Mouse (Mus musculus) lung, embryonic 15.5 days (tissue): ENCODE data around the gene Ppfibp1. TPM values are rescaled to one million over a fixed set of nuclear protein-coding genes. Genes with fewer than 3 reads are reported as not detected.

Experiments used
- ATAC-seq: fragments of 200-750 bp; cut with Nextera tagmentation; 2 replicates; pipeline ENCODE4 v1.8.0; 2017; ENCODE audit warnings: moderate number of reproducible peaks, borderline replicate concordance; ENCODE audit not compliant: low FRiP score, low TSS enrichment; ENCODE audit errors: extremely low read depth
- H3K27ac ChIP-seq: fragments of 300-500 bp; sonication (generic); 2 replicates; pipeline ENCODE4 v1.5.1; 2015; ENCODE audit warnings: moderate library complexity, mild to moderate bottlenecking, inconsistent platforms
- H3K27me3 ChIP-seq: fragments of 300-500 bp; sonication (generic); 2 replicates; pipeline ENCODE4 v1.6.1; 2015; ENCODE audit warnings: inconsistent platforms
- H3K36me3 ChIP-seq: fragments of 300-500 bp; sonication (generic); 2 replicates; pipeline ENCODE4 v1.6.1; 2015; ENCODE audit warnings: inconsistent platforms
- H3K4me1 ChIP-seq: fragments of 300-500 bp; sonication (generic); 2 replicates; pipeline ENCODE4 v1.6.1; 2015; ENCODE audit warnings: inconsistent platforms
- H3K4me2 ChIP-seq: fragments of 300-500 bp; sonication (generic); 2 replicates; pipeline ENCODE4 v1.6.1; 2015; ENCODE audit warnings: inconsistent platforms, mild to moderate bottlenecking, moderate library complexity
- H3K4me3 ChIP-seq: fragments of 300-500 bp; sonication (generic); 2 replicates; pipeline ENCODE4 v1.5.1; 2015; ENCODE audit warnings: mild to moderate bottlenecking, inconsistent platforms
- H3K9ac ChIP-seq: fragments of 300-500 bp; sonication (generic); 2 replicates; pipeline ENCODE4 v1.6.1; 2015; ENCODE audit warnings: inconsistent platforms
- H3K9me3 ChIP-seq: fragments of 300-500 bp; sonication (generic); 2 replicates; pipeline ENCODE4 v1.6.1; 2016; ENCODE audit warnings: inconsistent platforms
- WGBS: fragments of 180-500 bp; shearing (Covaris S2); methylation state at CpG from one replicate; pipeline ENCODE4 v1.1.7; 2015; 5-methylcytosine and 5-hydroxymethylcytosine counted together
- polyA plus RNA-seq: library from polyadenylated mRNA; unstranded; fragments of >200 nt; fragmentation: Nextera tagmentation; extraction: Ambion mirVana; gene quantifications from 2 replicates; pipeline ENCODE4 v1.2.1, GENCODE M21; 2015

Ppfibp1 gene
- polyA plus RNA-seq, 1 experiment from 2014 or later: 52.3 TPM

DNA sequence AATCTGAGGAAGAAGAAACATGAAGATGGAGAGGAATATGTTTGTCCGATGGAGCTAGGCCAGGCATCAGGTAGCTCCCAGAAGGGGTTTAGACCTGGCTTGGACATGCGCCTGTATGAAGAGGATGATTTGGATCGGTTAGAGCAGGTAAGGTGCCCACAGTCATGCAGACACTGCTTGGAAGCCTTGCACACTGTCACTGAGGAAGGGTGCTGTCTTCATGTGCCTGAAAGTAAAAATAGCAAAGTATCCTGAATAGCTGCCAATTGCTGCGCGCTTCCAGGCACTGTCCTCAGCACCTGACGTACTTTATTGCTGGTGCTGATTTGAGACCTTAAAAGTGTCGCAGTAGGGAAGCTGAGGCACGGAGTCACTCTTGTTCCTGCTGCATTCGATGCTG lies 141.3 kb downstream of the Ppfibp1 start:
- no peaks in the 10 kb centered on the region for H3K4me1 ChIP-seq
- no peak overlapping the region for H3K4me2 ChIP-seq
- no peak overlapping the region for H3K4me3 ChIP-seq
- H3K36me3 ChIP-seq: peaks cover 33% of the 10 kb centered on the region; the same call in 1 of the 2 replicates
- ATAC-seq: no peak
- no peaks in the 10 kb centered on the region for H3K27me3 ChIP-seq
- WGBS: 92% methylated on average over 9 of the region's 9 CpGs
- H3K9me3 ChIP-seq: no peaks in the 10 kb centered on the region
- no peak overlapping the region for H3K9ac ChIP-seq
- H3K27ac ChIP-seq: no peak overlapping the region

DNA sequence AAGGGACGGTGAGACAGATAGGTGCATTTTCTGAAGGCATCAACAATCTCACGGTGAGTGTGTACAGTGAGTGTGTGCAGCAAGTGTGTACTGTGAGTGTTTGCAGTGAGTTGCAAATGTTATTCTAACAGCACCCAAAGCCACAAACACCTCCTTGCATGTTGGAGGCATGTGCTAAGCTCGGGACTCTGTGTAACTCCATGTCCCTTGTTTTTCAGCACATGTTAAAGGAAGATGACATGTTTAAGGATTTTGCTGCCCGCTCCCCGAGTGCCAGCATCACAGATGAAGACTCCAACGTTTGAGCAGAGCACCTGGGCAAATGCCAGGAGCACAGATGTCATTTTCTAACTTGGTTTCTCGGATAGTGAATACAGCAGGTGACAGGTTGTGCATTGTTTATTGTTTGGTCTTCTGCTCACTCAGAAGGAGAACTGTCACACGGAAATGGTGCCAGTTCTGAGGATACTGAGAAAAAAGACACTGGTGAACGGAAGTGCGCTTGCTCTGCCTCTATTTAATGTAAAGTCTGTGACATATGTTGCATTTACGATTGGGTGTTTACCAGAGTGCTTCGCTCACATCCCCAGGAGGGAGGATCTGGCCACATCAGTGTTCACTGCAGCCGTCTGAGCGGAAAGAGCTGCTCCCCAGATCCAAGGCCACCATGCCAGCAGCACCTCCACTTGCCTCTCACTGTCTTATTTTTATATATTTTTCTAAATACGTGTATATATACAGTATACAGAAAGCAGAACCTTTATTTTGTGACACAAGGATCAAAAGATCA lies 142.0 kb downstream of the Ppfibp1 start:
- ATAC-seq: no peak
- Histone ChIP-seq H3K9me3 (no peaks in the 10 kb centered on the region), H3K27me3 (no peaks in the 10 kb centered on the region), H3K36me3 (peaks cover 32% of the 10 kb centered on the region; the same call in 1 of the 2 replicates), H3K27ac (no peak overlapping the region), H3K4me3 (no peak overlapping the region), H3K9ac (no peak overlapping the region), H3K4me1 (no peaks in the 10 kb centered on the region), H3K4me2 (no peak overlapping the region)
- WGBS: 86% methylated on average over 15 of the region's 15 CpGs

DNA sequence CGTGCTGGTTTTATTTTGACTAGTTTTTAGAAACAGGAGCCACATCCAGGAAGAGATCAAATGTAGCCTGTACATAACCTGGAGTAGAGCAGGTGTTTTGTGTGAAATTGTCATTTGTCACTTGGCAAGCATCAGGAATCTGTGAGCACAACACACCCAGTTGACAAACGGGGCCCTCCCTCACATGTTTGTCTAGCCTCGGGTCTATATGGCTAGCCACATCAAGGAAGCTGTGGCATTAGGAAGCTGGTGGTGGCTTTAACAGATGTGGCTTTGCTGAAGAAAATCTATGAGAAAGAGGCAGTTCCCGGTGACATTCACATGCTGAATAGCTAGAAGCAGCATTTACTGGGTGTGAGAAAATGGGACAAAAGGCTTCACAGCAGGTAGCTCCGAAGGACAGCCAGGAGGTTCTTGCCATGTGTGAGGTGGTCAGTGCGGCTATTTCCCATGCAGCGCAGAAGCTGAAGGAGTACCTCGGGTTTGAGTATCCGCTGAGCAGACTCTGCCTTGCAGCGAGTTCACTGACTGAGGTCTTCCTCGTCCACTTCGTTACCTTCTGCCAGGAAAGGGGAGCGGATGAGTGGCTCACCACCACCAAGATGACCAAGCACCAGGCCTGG lies 144.1 kb downstream of the Ppfibp1 start, which contains the start of gene Rep15:
Gene Rep15, plus strand, starts transcription at position 282 of the 623 bp plus-strand sequence.
- no peaks in the 10 kb centered on the region for H3K27me3 ChIP-seq
- H3K36me3 ChIP-seq: peaks cover 19% of the 10 kb centered on the region; the same call in 1 of the 2 replicates
- H3K4me3 ChIP-seq: no peak within 1 kb of the TSS
- ATAC-seq: no peak
- H3K4me2 ChIP-seq: no peak within 1 kb of the TSS
- 61% methylated on average over 13 of the region's 13 CpGs for WGBS
- H3K4me1 ChIP-seq: no peaks in the 10 kb centered on the region
- H3K9ac ChIP-seq: no peak within 1 kb of the TSS
- H3K9me3 ChIP-seq: no peaks in the 10 kb centered on the region
- no peak within 1 kb of the TSS for H3K27ac ChIP-seq

DNA sequence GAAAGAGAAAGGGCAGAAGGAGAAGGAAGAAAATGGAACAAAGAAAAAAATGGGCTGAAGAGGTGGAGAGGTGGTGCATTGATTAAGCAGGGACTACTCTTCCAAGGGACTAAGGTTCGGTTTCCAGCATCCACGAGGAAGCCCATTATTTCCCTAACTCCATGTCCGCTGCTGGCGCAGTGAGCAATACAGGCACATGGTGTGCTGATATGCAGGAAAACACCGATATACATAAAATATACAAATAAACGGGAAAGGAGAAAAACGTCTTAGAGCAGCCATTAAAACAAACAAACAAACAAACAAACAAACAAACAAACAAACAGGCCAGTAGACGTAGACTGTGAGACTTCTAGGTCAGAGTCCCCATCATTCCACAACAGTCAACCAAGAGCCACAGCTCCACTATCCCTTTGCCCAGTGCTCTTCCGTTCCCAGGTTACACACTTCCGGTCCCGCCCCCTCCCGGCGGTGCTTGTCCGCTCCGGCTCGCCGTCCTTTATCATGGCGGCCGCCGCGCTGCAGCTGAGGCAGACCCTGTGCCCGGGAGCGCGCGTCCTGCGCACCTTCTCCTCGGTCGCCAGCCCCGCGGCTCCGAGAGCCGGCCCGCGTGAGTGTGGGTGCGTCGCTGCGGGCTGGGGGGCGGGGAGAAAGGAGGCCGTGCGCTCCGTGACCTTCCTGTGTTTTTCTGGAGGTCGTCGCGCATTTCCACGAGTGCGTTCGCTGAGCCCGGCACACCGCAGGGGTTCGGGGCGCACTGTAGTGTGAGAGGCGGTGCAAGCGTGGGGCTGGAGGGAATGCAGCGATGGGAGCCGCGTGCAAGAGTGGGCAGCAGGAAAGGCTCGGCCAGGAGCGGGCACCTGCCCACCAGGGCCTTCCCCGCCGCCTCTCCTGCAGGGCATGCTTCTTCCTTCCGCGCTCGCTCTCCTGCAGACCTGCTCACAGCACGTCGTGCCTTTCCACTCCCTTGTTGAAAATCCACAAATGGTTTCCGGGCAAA lies 154.3 kb downstream of the Ppfibp1 start, which contains the start of gene Mrps35:
Gene Mrps35, plus strand, starts transcription at position 474 of the 1,000 bp plus-strand sequence.
- peaks cover 24% of the 10 kb centered on the region for H3K4me1 ChIP-seq
- H3K36me3 ChIP-seq: peaks cover 8% of the 10 kb centered on the region
- H3K4me2 ChIP-seq: peak within 1 kb of the TSS; percentile 70
- peak within 1 kb of the TSS; percentile 89 for H3K4me3 ChIP-seq
- H3K9me3 ChIP-seq: no peaks in the 10 kb centered on the region
- 3% methylated on average over 66 of the region's 66 CpGs for WGBS
- no peaks in the 10 kb centered on the region; the same call in 1 of the 2 replicates for H3K27me3 ChIP-seq
- peak within 1 kb of the TSS; percentile 77 for H3K9ac ChIP-seq
- H3K27ac ChIP-seq: peak within 1 kb of the TSS; percentile 62
- ATAC-seq: peak; percentile 98

DNA sequence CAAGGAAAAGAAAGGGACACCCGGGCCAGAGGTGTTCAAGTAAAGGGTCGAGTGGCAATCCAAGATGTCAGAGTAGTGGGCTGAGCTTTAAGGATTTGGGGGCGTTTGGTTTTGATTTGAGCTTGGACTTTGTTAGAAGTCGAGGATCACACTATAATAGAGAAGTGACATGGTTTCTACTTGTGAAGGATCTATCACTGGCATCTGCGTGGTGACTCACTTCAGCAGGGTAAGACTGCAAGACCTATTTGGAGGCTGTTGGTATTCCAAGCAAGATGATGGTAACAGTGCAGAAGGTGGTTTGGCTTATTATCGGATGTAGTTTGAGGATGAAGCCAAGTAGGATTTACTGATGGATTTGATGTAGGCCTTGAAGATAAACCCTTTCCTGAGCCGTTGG lies 155.3 kb downstream of the Ppfibp1 start:
- 40% methylated on average over 7 of the region's 7 CpGs for WGBS
- Histone ChIP-seq H3K4me1 (peaks cover 24% of the 10 kb centered on the region), H3K9me3 (no peaks in the 10 kb centered on the region), H3K36me3 (peaks cover 17% of the 10 kb centered on the region), H3K9ac (peak overlapping the region; percentile 77), H3K27me3 (no peaks in the 10 kb centered on the region; the same call in 1 of the 2 replicates), H3K27ac (no peak overlapping the region), H3K4me3 (peak overlapping the region; percentile 89), H3K4me2 (peak overlapping the region; percentile 70)
- ATAC-seq: no peak

DNA sequence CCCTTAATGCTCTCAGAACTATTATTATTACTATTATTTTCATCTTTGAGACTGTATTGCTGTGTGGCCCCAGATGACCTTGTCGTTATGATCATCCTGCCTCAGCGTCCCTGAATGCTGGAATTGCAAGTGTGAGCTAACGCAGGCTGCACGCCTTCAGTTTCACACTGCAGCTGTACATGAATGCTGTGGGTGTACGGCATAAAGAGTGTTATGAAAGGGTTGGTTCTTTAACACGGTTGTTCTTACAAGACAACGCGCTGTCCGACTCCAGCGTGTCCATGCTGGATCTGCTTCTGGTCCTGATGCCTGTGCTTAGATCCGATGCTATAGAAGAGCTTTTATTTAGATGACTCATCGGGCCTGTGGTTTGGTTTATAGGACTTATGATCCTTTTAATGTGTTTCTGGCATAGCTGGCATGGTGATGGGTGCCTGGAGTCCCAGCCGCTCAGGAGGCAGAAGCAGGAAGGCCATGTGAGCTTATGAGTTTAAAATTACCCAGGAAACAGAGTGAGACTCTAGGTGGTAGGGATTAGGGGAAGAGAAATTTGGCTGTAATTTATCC lies 161.0 kb downstream of the Ppfibp1 start:
- no peaks in the 10 kb centered on the region for H3K9me3 ChIP-seq
- no peaks in the 10 kb centered on the region for H3K27me3 ChIP-seq
- no peak overlapping the region for H3K4me3 ChIP-seq
- H3K9ac ChIP-seq: no peak overlapping the region
- 95% methylated on average over 13 of the region's 13 CpGs for WGBS
- no peak for ATAC-seq
- peaks cover 9% of the 10 kb centered on the region; the same call in 1 of the 2 replicates for H3K4me1 ChIP-seq
- H3K36me3 ChIP-seq: peaks cover 60% of the 10 kb centered on the region
- no peak overlapping the region for H3K4me2 ChIP-seq
- no peak overlapping the region for H3K27ac ChIP-seq

DNA sequence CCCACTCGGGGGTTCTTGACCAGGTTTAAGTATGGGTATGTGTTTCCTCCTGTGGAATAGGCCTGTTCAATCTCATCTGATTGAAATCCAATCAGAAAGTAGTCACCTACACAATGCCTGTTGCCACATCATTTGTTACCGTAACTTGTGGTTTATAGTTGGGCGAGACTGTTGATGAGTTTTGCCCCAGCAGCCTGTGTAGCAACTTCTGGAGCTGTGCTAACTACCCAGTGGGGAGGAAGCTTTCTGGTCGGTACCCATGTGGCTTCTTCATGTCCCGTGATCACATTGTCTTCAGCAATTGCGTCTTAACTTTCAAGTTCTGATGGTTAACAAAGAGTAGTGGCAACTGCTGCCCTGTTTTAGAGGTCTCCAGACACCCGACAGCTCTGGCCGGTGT lies 163.4 kb downstream of the Ppfibp1 start:
- no peak overlapping the region for H3K4me2 ChIP-seq
- H3K36me3 ChIP-seq: peaks cover 80% of the 10 kb centered on the region
- no peak for ATAC-seq
- H3K27me3 ChIP-seq: no peaks in the 10 kb centered on the region
- H3K27ac ChIP-seq: no peak overlapping the region
- H3K4me1 ChIP-seq: no peaks in the 10 kb centered on the region
- H3K9me3 ChIP-seq: no peaks in the 10 kb centered on the region
- H3K9ac ChIP-seq: no peak overlapping the region
- 92% methylated on average over 8 of the region's 8 CpGs for WGBS
- no peak overlapping the region for H3K4me3 ChIP-seq

DNA sequence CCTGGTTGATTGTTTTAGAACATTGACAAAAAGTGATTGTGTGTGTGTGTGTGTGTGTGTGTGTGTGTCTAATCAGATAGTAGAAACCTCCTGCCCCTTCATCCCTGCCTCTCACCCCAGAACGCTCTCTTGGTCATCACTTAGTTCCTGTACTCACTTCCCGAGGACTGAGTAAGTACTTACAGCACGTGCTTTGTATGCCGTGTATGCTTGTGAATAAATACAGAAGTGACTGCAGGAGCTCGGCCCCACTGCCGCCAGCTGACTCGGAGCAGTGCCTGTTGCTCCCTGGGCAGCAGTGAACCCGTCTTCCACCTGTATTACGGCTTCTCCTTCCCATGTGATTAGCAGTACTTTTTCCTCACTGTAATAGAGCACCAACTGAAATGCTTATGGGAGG lies 164.2 kb downstream of the Ppfibp1 start:
- 90% methylated on average over 9 of the region's 9 CpGs for WGBS
- H3K9ac ChIP-seq: no peak overlapping the region
- no peak overlapping the region for H3K4me3 ChIP-seq
- H3K27ac ChIP-seq: no peak overlapping the region
- H3K4me1 ChIP-seq: no peaks in the 10 kb centered on the region
- ATAC-seq: no peak
- H3K4me2 ChIP-seq: no peak overlapping the region
- no peaks in the 10 kb centered on the region for H3K27me3 ChIP-seq
- H3K9me3 ChIP-seq: no peaks in the 10 kb centered on the region
- peaks cover 81% of the 10 kb centered on the region for H3K36me3 ChIP-seq

DNA sequence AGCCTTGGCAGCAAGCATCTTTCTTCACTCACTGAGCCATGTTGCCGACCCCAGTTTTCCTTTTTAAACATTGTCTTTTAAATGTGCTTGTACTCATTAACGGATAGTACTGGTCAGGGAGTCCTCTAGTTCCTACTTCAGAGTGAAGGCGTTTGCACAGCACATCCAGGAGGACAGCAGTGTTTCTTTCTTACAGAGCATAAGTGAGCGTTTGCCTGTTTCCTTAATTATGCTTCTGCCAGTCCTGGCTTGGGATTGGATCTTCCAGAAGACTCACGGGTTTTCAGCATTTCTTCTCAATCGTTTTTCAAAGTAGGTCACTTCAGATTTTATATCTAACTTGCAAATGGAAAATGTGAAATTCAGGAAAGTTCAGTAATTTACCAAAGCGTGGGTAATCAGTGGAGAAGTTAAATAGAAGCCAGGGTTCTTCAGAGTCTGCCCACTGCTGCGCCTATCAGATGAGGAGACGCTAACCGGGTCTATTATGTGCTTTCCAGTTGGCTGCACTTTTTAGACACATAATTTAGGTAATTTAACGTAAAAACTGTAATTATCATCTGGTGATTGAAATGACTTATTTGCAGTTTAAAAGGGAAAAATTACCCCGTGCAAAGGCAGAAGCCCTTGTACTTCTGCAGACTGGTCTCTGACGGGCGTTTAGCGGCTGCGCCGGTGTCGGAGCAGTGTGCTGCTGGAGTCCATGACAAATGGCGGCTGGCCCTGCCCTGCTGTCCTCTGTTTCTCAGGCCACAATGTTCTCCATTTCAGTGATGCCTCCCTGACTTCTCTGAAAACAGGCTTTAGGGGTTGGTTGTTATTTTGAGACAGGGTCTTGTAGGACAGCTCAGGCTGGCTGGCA lies 165.7 kb downstream of the Ppfibp1 start:
- H3K9ac ChIP-seq: no peak overlapping the region
- H3K9me3 ChIP-seq: no peaks in the 10 kb centered on the region
- 87% methylated on average over 19 of the region's 19 CpGs for WGBS
- H3K27me3 ChIP-seq: no peaks in the 10 kb centered on the region
- no peak overlapping the region for H3K27ac ChIP-seq
- no peak overlapping the region for H3K4me2 ChIP-seq
- H3K4me1 ChIP-seq: no peaks in the 10 kb centered on the region
- H3K36me3 ChIP-seq: peaks cover 68% of the 10 kb centered on the region
- no peak overlapping the region for H3K4me3 ChIP-seq
- no peak for ATAC-seq

DNA sequence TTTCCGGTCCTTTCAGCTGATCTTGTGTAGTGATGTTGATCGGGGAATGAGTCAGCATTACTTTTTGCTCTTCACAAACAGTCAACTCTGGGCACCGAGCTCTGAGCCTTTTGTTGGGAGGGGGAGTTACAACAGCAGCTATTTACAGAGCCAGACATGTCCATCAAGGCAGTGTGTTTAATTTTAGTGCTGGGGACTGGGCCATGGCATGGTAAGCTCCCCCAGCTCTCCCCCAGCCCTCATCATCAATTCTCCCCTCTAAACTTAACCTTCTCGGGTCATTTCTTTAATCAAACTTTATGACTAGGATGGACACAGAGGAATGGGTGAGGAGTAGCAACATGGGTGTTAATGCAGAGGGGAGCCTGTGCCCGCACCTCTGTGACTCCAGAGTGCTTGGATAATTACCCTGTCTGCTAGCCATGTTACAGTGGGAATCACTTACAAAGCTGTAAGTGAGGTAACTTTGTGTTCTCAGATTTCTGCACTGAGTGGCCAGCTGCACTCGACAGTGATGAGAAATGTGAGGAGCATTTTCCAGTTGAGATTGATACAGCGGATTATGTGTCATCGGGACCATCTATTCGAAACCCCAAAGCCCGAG lies 167.2 kb downstream of the Ppfibp1 start:
- WGBS: 81% methylated on average over 10 of the region's 10 CpGs
- Histone ChIP-seq H3K4me3 (no peak overlapping the region), H3K36me3 (peaks cover 54% of the 10 kb centered on the region), H3K9me3 (no peaks in the 10 kb centered on the region), H3K4me1 (no peaks in the 10 kb centered on the region), H3K9ac (no peak overlapping the region), H3K27me3 (no peaks in the 10 kb centered on the region), H3K4me2 (no peak overlapping the region), H3K27ac (no peak overlapping the region)
- ATAC-seq: no peak
